In genomic region chr5:126328276-126328675, GRCm38 (mm10) we compare ENCODE assay signal across 21 mouse cellular contexts.
A peak's percentile ranks its signal among the peaks of the same experiment; 100 is the strongest.
DNase-seq lines count a peak whose midpoint lies in the region; ATAC-seq and TF ChIP-seq lines count a peak whose summit lies in the region.
"Had no signal": no experiment of that assay in that cellular context is flagged by ENCODE, and none has a peak within 500 bp of the region (broad histone marks: within the 10 kb centered on the region; RNA-seq: fewer than 3 reads in every experiment).

No protein-coding gene starts in this region.

- no peaks in the 10 kb centered on the region for H3K36me3 ChIP-seq in liver, adult 2 months (ENCODE audit: control insufficient read depth, insufficient read depth, low read length)
- H3K36me3 ChIP-seq in liver, embryonic 11.5 days (ENCODE audit: control insufficient read depth, insufficient read depth, low read length), result no peaks in the 10 kb centered on the region
- H3K36me3 ChIP-seq: heart, embryonic 15.5 days; hindbrain, embryonic 12.5 days; intestine, embryonic 15.5 days; kidney, embryonic 15.5 days; limb, embryonic 13.5 days; midbrain, embryonic 13.5 days; neural tube, embryonic 12.5 days had no signal

- H3K27ac ChIP-seq in liver, adult 2 months (replicated peaks; ENCODE audit: insufficient read depth, low read depth, low read length), result no peak overlapping the region
- H3K27ac ChIP-seq in liver, embryonic 11.5 days (ENCODE audit: low read depth, low read length), result no peak overlapping the region
- H3K27ac ChIP-seq: heart, embryonic 15.5 days; hindbrain, embryonic 12.5 days; intestine, embryonic 15.5 days; kidney, embryonic 15.5 days; limb, embryonic 13.5 days; midbrain, embryonic 13.5 days; neural tube, embryonic 12.5 days had no signal

- 22% methylated on average over 3 of the region's 3 CpGs for WGBS in liver, adult 2 months
- 29% methylated on average over 3 of the region's 3 CpGs for WGBS in liver, embryonic 11.5 days

- H3K9ac ChIP-seq in liver, adult 2 months (ENCODE audit: low read depth, low read length), result no peak overlapping the region
- no peak overlapping the region for H3K9ac ChIP-seq in liver, embryonic 11.5 days (ENCODE audit: low read depth, low read length)
- H3K9ac ChIP-seq: forebrain, postnatal 0 days; heart, embryonic 15.5 days; hindbrain, embryonic 12.5 days; intestine, embryonic 15.5 days; kidney, embryonic 15.5 days; limb, embryonic 13.5 days; midbrain, embryonic 13.5 days; neural tube, embryonic 12.5 days had no signal

- 0 out of 2 replicates have a peak, but pooled peaks cover 2% of the 10 kb centered on the region for H3K9me3 ChIP-seq in liver, embryonic 11.5 days (ENCODE audit: control insufficient read depth, low read length)
- H3K9me3 ChIP-seq: heart, embryonic 15.5 days; intestine, embryonic 15.5 days; kidney, embryonic 15.5 days; neural tube, embryonic 12.5 days had no signal

- H3K79me2 ChIP-seq in liver, adult 2 months (ENCODE audit: control insufficient read depth, insufficient read depth, low read length), result no peaks in the 10 kb centered on the region

- TF ChIP-seq CTCF in liver, adult 2 months (IDR thresholded peaks at IDR 0.05; ENCODE audit: low read depth, low read length), result no peak

- H3K4me1 ChIP-seq in liver, adult 2 months (ENCODE audit: control insufficient read depth, insufficient read depth, low read length), result no peaks in the 10 kb centered on the region
- no peaks in the 10 kb centered on the region for H3K4me1 ChIP-seq in liver, embryonic 11.5 days (replicated peaks; ENCODE audit: control insufficient read depth, insufficient read depth, low read length)
- H3K4me1 ChIP-seq: heart, embryonic 15.5 days; hindbrain, embryonic 12.5 days; intestine, embryonic 15.5 days; limb, embryonic 13.5 days; midbrain, embryonic 13.5 days; neural tube, embryonic 12.5 days had no signal

- TF ChIP-seq POLR2A in liver, adult 2 months (IDR thresholded peaks at IDR 0.05; ENCODE audit: extremely low read depth, insufficient read depth, low read length), result no peak

- ATAC-seq in liver, embryonic 11.5 days (replicated peaks; ENCODE audit: low FRiP score), result no peak
- ATAC-seq: forebrain, postnatal 0 days; intestine, embryonic 15.5 days; midbrain, embryonic 13.5 days had no signal

- DNase-seq in embryo, embryonic 10.5 days (ENCODE audit: low spot score), result peak; percentile 32
- DNase-seq in embryo, embryonic 10 days (ENCODE audit: low spot score), result no peak
- peak; percentile 3 for DNase-seq in liver, adult 2 months (ENCODE audit: extremely low read depth, low read depth, low spot score)
- no peak for DNase-seq in liver, embryonic 11.5 days (ENCODE audit: low spot score)
- DNase-seq in 416B (ENCODE audit: low read depth) (peak; percentile 54), ZHBTc4 (ENCODE audit: low read depth, low spot score) (peak; percentile 76)
- DNase-seq in ovary, postnatal 36 days (ENCODE audit: low spot score), result no peak
- no peak for DNase-seq in T-cell, adult 2 months (ENCODE audit: low spot score)
- DNase-seq: forebrain, postnatal 0 days; lung, adult 18-20 months; lung, postnatal 36 days; right cerebral cortex, postnatal 25 days; thymus, postnatal 36 days had no signal

- no peak overlapping the region for H3K4me2 ChIP-seq in liver, embryonic 11.5 days
- H3K4me2 ChIP-seq: heart, embryonic 15.5 days; hindbrain, embryonic 12.5 days; intestine, embryonic 15.5 days; kidney, embryonic 15.5 days; limb, embryonic 13.5 days; midbrain, embryonic 13.5 days; neural tube, embryonic 12.5 days had no signal

- no peaks in the 10 kb centered on the region for H3K27me3 ChIP-seq in liver, adult 2 months (ENCODE audit: control insufficient read depth, insufficient read depth, low read length)
- no peaks in the 10 kb centered on the region for H3K27me3 ChIP-seq in liver, embryonic 11.5 days (replicated peaks; ENCODE audit: control insufficient read depth, insufficient read depth, low read length)
- H3K27me3 ChIP-seq: CH12.LX; heart, embryonic 15.5 days; hindbrain, embryonic 12.5 days; intestine, embryonic 15.5 days; kidney, embryonic 15.5 days; limb, embryonic 13.5 days; neural tube, embryonic 12.5 days had no signal

- no peak overlapping the region for H3K4me3 ChIP-seq in liver, adult 2 months (ENCODE audit: insufficient read depth, low read depth, low read length)
- no peak overlapping the region for H3K4me3 ChIP-seq in liver, embryonic 11.5 days (ENCODE audit: low read depth, low read length)
- H3K4me3 ChIP-seq: heart, embryonic 15.5 days; hindbrain, embryonic 12.5 days; intestine, embryonic 15.5 days; kidney, embryonic 15.5 days; limb, embryonic 13.5 days; midbrain, embryonic 13.5 days; neural tube, embryonic 12.5 days had no signal

Comparison
In these comparisons a context has a peak if more than half of its experiments do, and no peak if none do; other contexts are left out.
1. DNase-seq: peak in embryo, embryonic 10.5 days (single experiment), liver, adult 2 months (single experiment), 416B (single experiment) and ZHBTc4 (single experiment); none in embryo, embryonic 10 days (single experiment), liver, embryonic 11.5 days (single experiment), ovary, postnatal 36 days (single experiment) and T-cell, adult 2 months (single experiment).